Mouse (Mus musculus) lung, adult 2 months (tissue): ENCODE data around the gene Atoh7. TPM values are rescaled to one million over a fixed set of nuclear protein-coding genes. Genes with fewer than 3 reads are reported as not detected.
"Not testable (repeated sequence)": the region's sequence is repeated elsewhere in the genome, so short reads cannot be mapped to it uniquely, and the experiment has no call there.

ENCODE experiments used
- DNase-seq: peaks from one replicate; pipeline ENCODE4 v3.0.0; 2022
- H3K4me1 ChIP-seq: fragments of 200-500 bp; 2 replicates; pipeline ENCODE4 v1.6.1; 2011; ENCODE audit warnings: low read length; ENCODE audit not compliant: control insufficient read depth, insufficient read depth
- H3K4me3 ChIP-seq: fragments of 200-500 bp; replicated peaks from 2 replicates; pipeline ENCODE3; 2011; ENCODE audit warnings: low read depth, mild to moderate bottlenecking, control low read depth, low read length; ENCODE audit errors: extremely low read depth
- CTCF ChIP-seq: fragments of 200-500 bp; IDR thresholded peaks from 2 replicates; pipeline ENCODE4 v1.5.1; 2011; ENCODE audit warnings: mild to moderate bottlenecking, low read length, control low read depth; ENCODE audit not compliant: insufficient read depth
- POLR2A ChIP-seq: fragments of 200-500 bp; IDR thresholded peaks from 2 replicates; pipeline ENCODE4 v1.6.1; 2011; ENCODE audit warnings: low read depth, mild to moderate bottlenecking, control low read depth, low read length, borderline replicate concordance; ENCODE audit errors: extremely low read depth
- WGBS: fragments of 180-500 bp; shearing (Covaris S2); methylation state at CpG from one replicate; pipeline ENCODE4 v1.1.7; 2018; 5-methylcytosine and 5-hydroxymethylcytosine counted together
- polyA plus RNA-seq: library from polyadenylated mRNA; depleted of rRNA; stranded (reverse); fragments of >200 nt; gene quantifications from 2 replicates; pipeline ENCODE4 v1.2.3, GENCODE M21; 2012; rRNA removed

Atoh7 gene
- polyA plus RNA-seq = not detected in 2 replicates

GRCm38 (mm10) chr10:63099521-63099920 lies at the start of gene Atoh7:
TSS of gene Atoh7 (plus strand) at chr10:63099651.
- DNase-seq = no peak
- H3K4me3 ChIP-seq = no peak within 1 kb of the TSS
- no peaks in the 10 kb centered on the region for H3K4me1 ChIP-seq
- TF ChIP-seq POLR2A = no peak
- no peak for TF ChIP-seq CTCF
- 14% methylated on average over 16 of the region's 16 CpGs for WGBS

- TF ChIP-seq POLR2A = no peak
- WGBS = 59% methylated on average over 7 of the region's 7 CpGs
- H3K4me3 ChIP-seq = no peak overlapping the region
- no peak for DNase-seq
- no peaks in the 10 kb centered on the region; the same call in 1 of the 2 replicates for H3K4me1 ChIP-seq
Observed at GRCm38 (mm10) chr10:63051267-63051666, 48.2 kb upstream of the Atoh7 start.

- TF ChIP-seq POLR2A = no peak
- TF ChIP-seq CTCF = no peak
- H3K4me1 ChIP-seq = no peaks in the 10 kb centered on the region; the same call in 1 of the 2 replicates
- DNase-seq = no peak
- WGBS = 78% methylated on average over 6 of the region's 6 CpGs
- H3K4me3 ChIP-seq = no peak overlapping the region
Observed at GRCm38 (mm10) chr10:63052011-63052410, 47.4 kb upstream of the Atoh7 start.

DNA sequence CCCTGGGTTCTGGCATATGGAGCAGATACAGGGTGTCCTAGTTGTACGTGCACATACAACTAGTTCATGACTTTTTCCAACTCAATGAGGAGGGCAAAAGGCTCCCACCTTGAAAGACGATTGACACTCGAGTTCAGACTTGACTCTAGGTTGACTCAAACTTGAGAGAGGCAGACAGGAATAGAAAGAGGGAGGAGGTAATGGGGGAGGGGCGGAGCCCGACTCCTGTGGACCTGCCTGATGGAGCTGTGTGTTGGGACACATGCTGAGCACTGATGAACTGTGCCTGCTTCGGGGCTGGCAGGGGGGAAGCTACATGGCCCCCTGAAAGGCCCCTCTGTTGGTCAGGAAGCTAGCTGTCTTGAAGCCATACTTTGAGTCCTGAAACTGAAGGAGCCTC lies 46.4 kb upstream of the Atoh7 start:
- DNase-seq = no peak
- 51% methylated on average over 6 of the region's 6 CpGs for WGBS
- no peak overlapping the region for H3K4me3 ChIP-seq
- no peaks in the 10 kb centered on the region; the same call in 1 of the 2 replicates for H3K4me1 ChIP-seq
- no peak for TF ChIP-seq CTCF
- TF ChIP-seq POLR2A = no peak

DNA sequence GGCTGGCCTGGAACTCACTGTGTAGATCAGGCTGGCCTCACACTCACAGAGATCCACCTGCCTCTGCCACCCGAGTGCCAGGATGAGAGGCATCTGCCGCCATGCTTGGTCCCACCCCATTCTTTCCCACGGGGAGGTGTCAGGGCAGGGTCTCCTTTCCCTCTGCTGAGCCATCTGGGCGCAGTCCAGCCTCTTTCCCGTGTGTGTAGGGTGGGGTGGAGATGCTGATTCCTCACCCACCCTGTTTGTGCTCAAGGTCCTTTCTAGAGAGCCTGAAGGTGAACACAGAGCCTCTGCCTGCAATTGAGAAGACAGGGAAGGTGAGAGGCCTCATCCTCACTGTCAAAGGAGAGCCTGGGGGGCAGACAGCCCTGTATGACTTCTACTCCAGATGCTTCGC lies 45.4 kb upstream of the Atoh7 start:
- 80% methylated on average over 6 of the region's 6 CpGs for WGBS
- not testable (repeated sequence) for DNase-seq, H3K4me3 ChIP-seq, H3K4me1 ChIP-seq

DNA sequence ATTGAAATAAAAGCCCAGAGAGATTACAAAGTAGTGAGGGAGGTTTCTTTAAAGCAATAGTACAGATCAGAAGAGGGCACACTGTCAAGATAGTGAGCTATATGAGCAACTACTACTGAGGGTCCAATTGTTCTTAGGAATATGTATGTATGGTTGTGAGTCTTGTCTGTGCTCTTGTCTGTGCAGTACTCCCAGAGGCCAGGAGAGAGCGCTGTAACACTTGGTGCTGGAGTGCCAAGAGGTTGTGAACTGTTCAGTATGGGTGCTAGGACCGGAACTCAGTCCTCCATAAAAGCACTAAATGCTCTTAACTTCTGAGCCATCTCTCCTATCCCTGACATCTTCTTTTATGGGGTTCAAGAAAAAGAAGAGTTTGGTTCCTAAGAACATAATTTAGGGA lies 44.9 kb upstream of the Atoh7 start:
- TF ChIP-seq POLR2A (no peak), CTCF (no peak)
- 69% methylated on average over 2 of the region's 2 CpGs for WGBS
- no peak for DNase-seq
- Histone ChIP-seq H3K4me3 (no peak overlapping the region), H3K4me1 (no peaks in the 10 kb centered on the region; the same call in 1 of the 2 replicates)

DNA sequence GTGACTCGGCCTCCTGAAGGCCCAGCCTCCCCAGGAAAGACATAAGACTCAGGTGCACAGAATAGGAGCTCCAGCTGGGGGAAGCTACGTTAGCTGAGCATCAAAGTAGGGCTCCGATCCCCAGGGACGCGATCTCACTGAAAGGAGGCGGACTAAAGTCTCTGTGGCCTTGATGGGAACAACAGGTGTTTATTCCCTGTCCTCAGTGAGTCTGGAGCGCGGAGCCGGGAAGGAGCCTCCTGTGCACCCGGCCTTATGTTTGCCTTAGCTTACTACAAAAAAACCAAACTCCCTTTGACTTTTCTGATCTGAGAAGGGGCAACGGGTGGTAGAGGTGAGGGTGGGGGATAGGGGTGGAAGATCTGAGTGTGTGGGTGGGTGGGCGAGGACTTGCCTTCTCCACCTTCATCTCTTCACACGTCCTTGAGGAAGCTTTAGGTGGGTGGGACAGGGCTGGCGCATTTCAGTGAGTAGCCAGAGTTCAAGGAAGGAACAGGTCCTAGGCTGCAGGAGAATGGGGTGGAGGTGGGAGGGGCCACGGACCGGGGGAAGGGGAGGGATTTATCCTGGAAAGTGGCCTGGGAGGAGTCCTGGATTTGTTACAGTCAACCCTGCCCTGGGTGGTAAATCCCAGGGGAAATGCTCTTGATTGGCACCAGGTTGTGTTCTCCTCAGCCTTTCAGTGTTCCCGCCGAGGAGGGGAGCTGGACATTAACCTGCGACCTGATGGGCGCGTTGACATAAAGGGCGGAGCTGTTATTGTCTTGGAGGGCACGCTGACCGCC lies 42.3 kb upstream of the Atoh7 start:
- TF ChIP-seq POLR2A = no peak
- no peak for TF ChIP-seq CTCF
- H3K4me3 ChIP-seq = no peak overlapping the region
- no peak for DNase-seq
- H3K4me1 ChIP-seq = 0 out of 2 replicates have a peak, but pooled peaks cover 2% of the 10 kb centered on the region
- WGBS = 45% methylated on average over 24 of the region's 24 CpGs

GRCm38 (mm10) chr10:63059862-63060261 lies 39.6 kb upstream of the Atoh7 start, which contains the start of gene Pbld1:
TSS of gene Pbld1 (plus strand) at chr10:63060162.
- WGBS = 91% methylated on average over 2 of the region's 2 CpGs

GRCm38 (mm10) chr10:63060406-63060805 lies 39.0 kb upstream of the Atoh7 start:
- 20% methylated on average over 11 of the region's 11 CpGs for WGBS
- Histone ChIP-seq H3K4me3 (no peak overlapping the region), H3K4me1 (0 out of 2 replicates have a peak, but pooled peaks cover 2% of the 10 kb centered on the region)
- peak; percentile 47 for DNase-seq
- TF ChIP-seq POLR2A (no peak), CTCF (no peak)

More at GRCm38 (mm10) chr10:63059862-63060261, 39.6 kb upstream of the Atoh7 start, which contains the start of gene Pbld1:
- Histone ChIP-seq H3K4me1 (0 out of 2 replicates have a peak, but pooled peaks cover 2% of the 10 kb centered on the region), H3K4me3 (no peak within 1 kb of the TSS)
- DNase-seq = no peak
- TF ChIP-seq POLR2A (no peak), CTCF (no peak)

GRCm38 (mm10) chr10:63061266-63061665 lies 38.2 kb upstream of the Atoh7 start:
- TF ChIP-seq CTCF (no peak), POLR2A (no peak)
- no peak overlapping the region for H3K4me3 ChIP-seq
- 0 out of 2 replicates have a peak, but pooled peaks cover 2% of the 10 kb centered on the region for H3K4me1 ChIP-seq
- 77% methylated on average over 12 of the region's 12 CpGs for WGBS
- no peak for DNase-seq

DNA sequence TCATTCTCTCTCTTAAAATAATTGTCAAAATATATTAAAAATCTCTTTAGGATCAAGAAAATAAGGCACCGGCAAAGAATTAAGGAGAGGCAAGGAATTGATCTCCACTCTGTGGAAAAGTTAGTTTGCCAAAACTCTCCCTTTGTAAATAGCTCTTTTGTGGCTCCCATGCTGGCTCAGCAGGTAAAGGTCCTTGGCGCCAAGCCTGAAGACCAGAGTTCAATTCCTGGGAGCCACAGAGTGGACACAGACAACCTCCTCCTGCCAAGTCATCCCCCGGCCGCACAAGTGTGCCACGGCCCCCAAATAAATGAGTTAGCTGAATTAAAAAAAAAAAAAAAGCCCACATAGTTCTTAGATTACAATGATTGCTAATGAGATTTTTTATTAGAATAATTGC lies 36.8 kb upstream of the Atoh7 start:
- 92% methylated on average over 5 of the region's 5 CpGs for WGBS
- TF ChIP-seq CTCF (no peak), POLR2A (no peak)
- no peak for DNase-seq
- H3K4me1 ChIP-seq = 0 out of 2 replicates have a peak, but pooled peaks cover 2% of the 10 kb centered on the region
- no peak overlapping the region for H3K4me3 ChIP-seq
